Mouse (Mus musculus): ENCODE results near the gene Olfm1. TPM values are rescaled to one million over a fixed set of nuclear protein-coding genes. Genes with fewer than 3 reads are reported as not detected.

The Olfm1 gene
- polyA plus RNA-seq, 1 experiment from 2014 or later: 32.5 TPM

DNA sequence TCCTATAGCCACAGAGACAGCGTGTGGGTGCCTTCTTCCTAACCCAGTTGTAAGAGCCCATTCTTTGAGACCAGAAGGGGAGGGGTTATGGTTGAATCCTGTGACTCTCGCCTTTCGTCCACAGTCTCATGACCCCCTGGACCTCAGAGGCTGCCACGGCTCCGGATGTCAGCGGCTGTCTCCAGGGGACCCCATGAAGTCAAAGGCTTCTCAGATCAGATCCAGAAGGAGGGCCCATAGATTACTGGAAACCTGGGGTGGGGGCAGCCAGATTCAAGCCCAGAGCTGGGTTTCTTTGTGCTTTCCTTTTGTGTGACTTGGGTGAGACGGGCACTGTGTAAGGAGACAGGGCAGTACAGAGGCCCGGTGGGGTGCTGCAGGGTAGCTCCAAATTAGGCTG is 27.2 kb upstream of the Olfm1 start:
- no peaks in the 10 kb centered on the region for H3K27me3 ChIP-seq (ENCODE audit: control insufficient read depth, insufficient read depth, low read length)
- no peak for ATAC-seq (replicated peaks; ENCODE audit: insufficient number of reproducible peaks, low FRiP score, low TSS enrichment, low read depth)

GRCm38 (mm10) chr2:28169336-28169735 is 23.5 kb upstream of the Olfm1 start:
- Histone ChIP-seq H3K9ac (replicated peaks; ENCODE audit: low read length) (no peak overlapping the region), H3K27me3 (ENCODE audit: control insufficient read depth, insufficient read depth, low read length) (no peaks in the 10 kb centered on the region)
- 73% methylated on average over 12 of the region's 12 CpGs for WGBS

More for the DNA sequence above, 27.2 kb upstream of the Olfm1 start:
- DNase-seq (ENCODE audit: low spot score): no peak
- WGBS: 48% methylated on average over 8 of the region's 8 CpGs
- H3K4me1 ChIP-seq (ENCODE audit: control insufficient read depth, insufficient read depth, low read length): no peaks in the 10 kb centered on the region
- H3K4me3 ChIP-seq (ENCODE audit: low read depth, low read length): no peak overlapping the region
- H3K36me3 ChIP-seq (replicated peaks; ENCODE audit: control insufficient read depth, insufficient read depth, low read depth, low read length): no peaks in the 10 kb centered on the region
- H3K27ac ChIP-seq (replicated peaks; ENCODE audit: low read depth, low read length): no peak overlapping the region; the same call in 1 of the 2 replicates
- H3K4me2 ChIP-seq (ENCODE audit: low read depth, low read length): no peak overlapping the region
- H3K9me3 ChIP-seq (replicated peaks; ENCODE audit: control insufficient read depth, low read length): no peaks in the 10 kb centered on the region
- H3K9ac ChIP-seq (replicated peaks; ENCODE audit: low read length): no peak overlapping the region

GRCm38 (mm10) chr2:28171962-28172361 is 20.8 kb upstream of the Olfm1 start:
- Histone ChIP-seq H3K4me3 (ENCODE audit: low read depth, low read length) (no peak overlapping the region), H3K4me2 (ENCODE audit: low read depth, low read length) (no peak overlapping the region), H3K27me3 (ENCODE audit: control insufficient read depth, insufficient read depth, low read length) (no peaks in the 10 kb centered on the region), H3K4me1 (ENCODE audit: control insufficient read depth, insufficient read depth, low read length) (no peaks in the 10 kb centered on the region), H3K9ac (replicated peaks; ENCODE audit: low read length) (no peak overlapping the region), H3K27ac (replicated peaks; ENCODE audit: low read depth, low read length) (no peak overlapping the region), H3K9me3 (replicated peaks; ENCODE audit: control insufficient read depth, low read length) (no peaks in the 10 kb centered on the region), H3K36me3 (replicated peaks; ENCODE audit: control insufficient read depth, insufficient read depth, low read depth, low read length) (no peaks in the 10 kb centered on the region)
- ATAC-seq (replicated peaks; ENCODE audit: insufficient number of reproducible peaks, low FRiP score, low TSS enrichment, low read depth): no peak
- no peak for DNase-seq (ENCODE audit: low spot score)
- WGBS: 67% methylated on average over 6 of the region's 6 CpGs

More at GRCm38 (mm10) chr2:28169336-28169735, 23.5 kb upstream of the Olfm1 start:
- Histone ChIP-seq H3K4me3 (ENCODE audit: low read depth, low read length) (no peak overlapping the region), H3K4me2 (ENCODE audit: low read depth, low read length) (no peak overlapping the region), H3K4me1 (ENCODE audit: control insufficient read depth, insufficient read depth, low read length) (no peaks in the 10 kb centered on the region), H3K9me3 (replicated peaks; ENCODE audit: control insufficient read depth, low read length) (no peaks in the 10 kb centered on the region), H3K36me3 (replicated peaks; ENCODE audit: control insufficient read depth, insufficient read depth, low read depth, low read length) (no peaks in the 10 kb centered on the region), H3K27ac (replicated peaks; ENCODE audit: low read depth, low read length) (no peak overlapping the region)
- DNase-seq (ENCODE audit: low spot score): no peak
- ATAC-seq (replicated peaks; ENCODE audit: insufficient number of reproducible peaks, low FRiP score, low TSS enrichment, low read depth): no peak

GRCm38 (mm10) chr2:28173225-28174141 is 19.3 kb upstream of the Olfm1 start:
- Histone ChIP-seq H3K4me1 (ENCODE audit: control insufficient read depth, insufficient read depth, low read length) (no peaks in the 10 kb centered on the region), H3K9ac (replicated peaks; ENCODE audit: low read length) (no peak overlapping the region), H3K27ac (replicated peaks; ENCODE audit: low read depth, low read length) (no peak overlapping the region), H3K4me3 (ENCODE audit: low read depth, low read length) (no peak overlapping the region), H3K27me3 (ENCODE audit: control insufficient read depth, insufficient read depth, low read length) (no peaks in the 10 kb centered on the region), H3K36me3 (replicated peaks; ENCODE audit: control insufficient read depth, insufficient read depth, low read depth, low read length) (no peaks in the 10 kb centered on the region), H3K4me2 (ENCODE audit: low read depth, low read length) (no peak overlapping the region), H3K9me3 (replicated peaks; ENCODE audit: control insufficient read depth, low read length) (no peaks in the 10 kb centered on the region)
- DNase-seq (ENCODE audit: low spot score) (no peak), ATAC-seq (replicated peaks; ENCODE audit: insufficient number of reproducible peaks, low FRiP score, low TSS enrichment, low read depth) (no peak)
- WGBS: 82% methylated on average over 11 of the region's 11 CpGs

DNA sequence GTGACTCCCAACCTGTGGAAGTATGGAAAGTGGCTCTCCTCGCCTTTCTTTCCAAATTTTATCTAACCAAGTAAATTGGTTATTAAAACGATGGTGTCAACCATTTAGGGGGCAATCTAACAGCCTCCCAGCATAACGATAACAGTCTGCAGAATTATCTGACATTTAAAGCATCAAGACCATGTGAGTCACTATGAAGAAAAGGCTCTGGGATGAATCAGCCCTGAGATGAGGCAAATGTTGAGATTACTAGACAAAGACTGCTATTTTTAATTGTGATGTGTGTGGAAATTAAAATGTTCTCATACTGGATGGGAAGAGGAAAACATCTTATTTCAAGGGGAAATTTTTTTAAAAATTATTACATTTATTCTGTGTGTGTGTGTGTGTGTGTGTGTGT is 18.4 kb upstream of the Olfm1 start:
- Histone ChIP-seq H3K4me2 (ENCODE audit: low read depth, low read length) (no peak overlapping the region), H3K4me3 (ENCODE audit: low read depth, low read length) (no peak overlapping the region), H3K4me1 (ENCODE audit: control insufficient read depth, insufficient read depth, low read length) (no peaks in the 10 kb centered on the region), H3K9ac (replicated peaks; ENCODE audit: low read length) (no peak overlapping the region), H3K9me3 (replicated peaks; ENCODE audit: control insufficient read depth, low read length) (no peaks in the 10 kb centered on the region), H3K36me3 (replicated peaks; ENCODE audit: control insufficient read depth, insufficient read depth, low read depth, low read length) (no peaks in the 10 kb centered on the region), H3K27ac (replicated peaks; ENCODE audit: low read depth, low read length) (no peak overlapping the region), H3K27me3 (ENCODE audit: control insufficient read depth, insufficient read depth, low read length) (no peaks in the 10 kb centered on the region)
- 74% methylated on average over 3 of the region's 3 CpGs for WGBS
- DNase-seq (ENCODE audit: low spot score): no peak
- ATAC-seq (replicated peaks; ENCODE audit: insufficient number of reproducible peaks, low FRiP score, low TSS enrichment, low read depth): no peak

- no peak overlapping the region for H3K27ac ChIP-seq (replicated peaks; ENCODE audit: low read depth, low read length)
- no peak for DNase-seq (ENCODE audit: low spot score)
- H3K4me2 ChIP-seq (ENCODE audit: low read depth, low read length): no peak overlapping the region
- H3K4me3 ChIP-seq (ENCODE audit: low read depth, low read length): no peak overlapping the region
- no peaks in the 10 kb centered on the region for H3K36me3 ChIP-seq (replicated peaks; ENCODE audit: control insufficient read depth, insufficient read depth, low read depth, low read length)
- no peaks in the 10 kb centered on the region for H3K27me3 ChIP-seq (ENCODE audit: control insufficient read depth, insufficient read depth, low read length)
- no peaks in the 10 kb centered on the region for H3K4me1 ChIP-seq (ENCODE audit: control insufficient read depth, insufficient read depth, low read length)
- WGBS: 82% methylated on average over 6 of the region's 6 CpGs
- no peak for ATAC-seq (replicated peaks; ENCODE audit: insufficient number of reproducible peaks, low FRiP score, low TSS enrichment, low read depth)
- H3K9ac ChIP-seq (replicated peaks; ENCODE audit: low read length): no peak overlapping the region
- no peaks in the 10 kb centered on the region for H3K9me3 ChIP-seq (replicated peaks; ENCODE audit: control insufficient read depth, low read length)
These were observed 14.2 kb upstream of the Olfm1 start for GRCm38 (mm10) chr2:28178600-28178999.

DNA sequence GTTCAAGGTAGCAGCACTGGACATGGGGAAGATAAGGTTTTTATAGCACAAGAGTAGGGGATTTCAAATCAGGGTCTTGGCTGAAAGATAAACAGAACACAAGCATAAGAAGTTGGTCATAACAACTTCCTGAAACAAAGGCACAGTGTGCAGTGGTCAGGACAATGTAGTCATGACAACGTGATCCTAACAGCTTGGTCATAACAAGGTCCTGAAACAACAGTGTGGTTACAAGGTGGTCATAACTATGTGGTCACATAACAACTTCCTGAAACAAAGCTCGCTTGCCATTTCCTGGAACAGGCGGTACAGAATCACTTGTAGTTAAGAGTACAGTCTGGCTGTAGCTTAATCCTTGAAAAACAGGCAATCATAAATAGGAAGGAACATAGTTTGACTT is 12.7 kb upstream of the Olfm1 start:
- no peak for ATAC-seq (replicated peaks; ENCODE audit: insufficient number of reproducible peaks, low FRiP score, low TSS enrichment, low read depth)
- Histone ChIP-seq H3K4me2 (ENCODE audit: low read depth, low read length) (no peak overlapping the region), H3K9ac (replicated peaks; ENCODE audit: low read length) (no peak overlapping the region), H3K9me3 (replicated peaks; ENCODE audit: control insufficient read depth, low read length) (no peaks in the 10 kb centered on the region; the same call in 1 of the 2 replicates), H3K27me3 (ENCODE audit: control insufficient read depth, insufficient read depth, low read length) (no peaks in the 10 kb centered on the region), H3K4me3 (ENCODE audit: low read depth, low read length) (no peak overlapping the region), H3K4me1 (ENCODE audit: control insufficient read depth, insufficient read depth, low read length) (no peaks in the 10 kb centered on the region), H3K27ac (replicated peaks; ENCODE audit: low read depth, low read length) (no peak overlapping the region), H3K36me3 (replicated peaks; ENCODE audit: control insufficient read depth, insufficient read depth, low read depth, low read length) (no peaks in the 10 kb centered on the region)
- 79% methylated on average over 3 of the region's 3 CpGs for WGBS
- DNase-seq (ENCODE audit: low spot score): no peak

GRCm38 (mm10) chr2:28188398-28188944 is 4.3 kb upstream of the Olfm1 start:
- H3K9ac ChIP-seq (replicated peaks; ENCODE audit: low read length): no peak overlapping the region
- H3K4me3 ChIP-seq (ENCODE audit: low read depth, low read length): no peak overlapping the region
- H3K4me2 ChIP-seq (ENCODE audit: low read depth, low read length): no peak overlapping the region
- no peak overlapping the region for H3K27ac ChIP-seq (replicated peaks; ENCODE audit: low read depth, low read length)
- peaks cover 7% of the 10 kb centered on the region for H3K27me3 ChIP-seq (ENCODE audit: control insufficient read depth, insufficient read depth, low read length)
- no peak for ATAC-seq (replicated peaks; ENCODE audit: insufficient number of reproducible peaks, low FRiP score, low TSS enrichment, low read depth)
- H3K9me3 ChIP-seq (replicated peaks; ENCODE audit: control insufficient read depth, low read length): no peaks in the 10 kb centered on the region; the same call in 1 of the 2 replicates
- 48% methylated on average over 8 of the region's 8 CpGs for WGBS
- no peaks in the 10 kb centered on the region for H3K36me3 ChIP-seq (replicated peaks; ENCODE audit: control insufficient read depth, insufficient read depth, low read depth, low read length)
- no peaks in the 10 kb centered on the region for H3K4me1 ChIP-seq (ENCODE audit: control insufficient read depth, insufficient read depth, low read length)
- no peak for DNase-seq (ENCODE audit: low spot score)
